Mouse (Mus musculus) liver, adult 10 weeks (tissue): ENCODE results near the gene Ralgapb. TPM values are rescaled to one million over a fixed set of nuclear protein-coding genes. Genes with fewer than 3 reads are reported as not detected.

ENCODE experiments used
- polyA plus RNA-seq: library from polyadenylated mRNA; stranded (reverse); fragments of 350-450 nt; fragmentation: Illumina TruSeq; extraction: RNeasy Lipid Tissue Mini Kit (QIAGEN cat#74804); gene quantifications from one replicate; pipeline ENCODE4 v1.2.3, GENCODE M21; 2014; ENCODE audit warnings: low read depth, low replicate concordance

Gene Ralgapb
- polyA plus RNA-seq, result 9.7 TPM

GRCm38 (mm10) chr2:158409595-158410021 lies at the start of gene Ralgapb:
TSS of gene Ralgapb (plus strand) at chr2:158409848.

DNA sequence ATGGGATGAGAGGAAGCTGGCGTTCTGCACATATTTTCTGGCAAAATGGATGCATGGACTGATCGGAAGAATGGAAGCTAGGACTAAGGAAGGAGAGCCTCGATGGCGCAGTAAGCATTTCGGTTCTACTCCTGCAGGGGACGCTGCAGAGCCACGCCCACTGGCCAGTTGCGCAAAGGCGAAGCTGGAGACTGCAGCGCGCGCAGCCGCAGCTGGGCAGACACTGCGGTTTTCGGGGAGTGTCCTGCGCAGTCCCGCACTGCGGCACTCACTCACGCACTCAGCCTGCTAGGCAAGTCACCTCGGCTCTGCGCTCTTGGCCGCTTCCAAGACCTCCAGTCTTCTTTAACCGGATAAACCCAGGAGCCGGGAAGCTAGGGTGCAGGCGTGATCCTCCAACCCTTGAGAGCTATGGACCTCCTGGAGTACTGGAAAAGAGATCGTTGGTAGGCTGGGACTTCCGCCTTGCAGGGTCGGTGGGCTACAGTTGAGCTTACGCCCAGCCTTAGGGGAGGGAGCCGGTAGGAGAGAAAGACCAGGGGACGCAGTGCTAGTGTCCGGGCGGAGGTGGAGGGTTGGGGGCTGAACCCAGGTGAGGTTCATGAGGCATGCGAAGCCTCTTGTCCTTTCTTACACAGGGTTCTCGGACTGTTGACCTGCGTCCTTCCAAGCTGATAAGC lies 34.1 kb upstream of the Ralgapb start, which contains the start of gene Snhg11:
Gene Snhg11 (plus strand): TSS at position 196 of the 680 bp plus-strand sequence.

GRCm38 (mm10) chr2:158501836-158502812 lies 92.5 kb downstream of the Ralgapb start, which contains the start of gene Adig:
TSS of gene Adig (plus strand) at chr2:158502612.

GRCm38 (mm10) chr2:158512528-158512927 lies 102.9 kb downstream of the Ralgapb start, which contains the start of gene Arhgap40:
TSS of gene Arhgap40 (plus strand) at chr2:158512796.

Other genes with a start within 250 kb of the Ralgapb start
- not detected for gene D630003M21Rik, start 180.6 kb upstream of the Ralgapb start, polyA plus RNA-seq
- not detected for gene Bpi, start 151.8 kb upstream of the Ralgapb start, polyA plus RNA-seq
- gene Lbp, start 103.4 kb upstream of the Ralgapb start, polyA plus RNA-seq, result 69.8 TPM
- gene Snhg11, start 34.2 kb upstream of the Ralgapb start, polyA plus RNA-seq, result 2.4 TPM
- not detected for gene Adig, start 92.8 kb downstream of the Ralgapb start, polyA plus RNA-seq
- not detected for gene Arhgap40, start 102.9 kb downstream of the Ralgapb start, polyA plus RNA-seq
- not detected for gene Slc32a1, start 200.9 kb downstream of the Ralgapb start, polyA plus RNA-seq
- 0.32 TPM for gene Actr5, start 215.0 kb downstream of the Ralgapb start, polyA plus RNA-seq